18 mouse cellular contexts compared by ENCODE assay signal in the genomic region with DNA sequence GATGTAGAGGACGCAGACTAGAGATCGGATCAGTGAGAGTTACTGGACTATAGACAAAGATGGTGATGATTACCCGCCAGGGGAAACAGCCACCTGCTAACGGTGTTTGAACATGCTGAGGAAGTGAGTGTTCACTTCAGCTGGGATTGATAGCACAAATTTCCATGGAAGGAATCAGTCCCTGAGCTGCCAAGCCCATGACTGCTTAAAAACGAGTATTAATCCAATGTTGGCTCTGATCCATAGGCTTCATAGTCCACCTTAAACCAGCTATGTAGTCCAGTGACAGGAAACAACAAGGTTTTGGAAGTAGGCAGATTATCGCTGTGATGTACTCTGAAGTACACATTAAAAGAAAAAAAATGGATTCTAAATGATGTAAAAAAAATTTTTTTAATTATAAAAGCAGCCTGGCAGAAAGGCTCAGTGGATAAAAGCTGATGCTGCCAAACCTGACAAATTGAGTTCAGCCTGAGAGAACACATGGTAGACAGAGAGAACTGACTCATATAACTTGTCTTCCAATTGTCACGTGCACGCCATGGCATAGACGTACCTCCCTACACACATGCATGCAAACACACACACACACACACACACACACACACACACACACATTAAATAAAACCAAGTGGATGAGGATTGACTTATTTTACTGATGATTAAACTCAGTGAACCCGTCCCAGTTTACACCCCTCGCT. TPM values are rescaled to one million over a fixed set of nuclear protein-coding genes. Genes with fewer than 3 reads are reported as not detected.
A peak's percentile ranks its signal among the peaks of the same experiment; 100 is the strongest.
DNase-seq lines count a peak whose midpoint lies in the region; ATAC-seq lines count a peak whose summit lies in the region.
"Had no signal": no experiment of that assay in that cellular context is flagged by ENCODE, and none has a peak within 500 bp of the region (broad histone marks: within the 10 kb centered on the region; RNA-seq: fewer than 3 reads in every experiment).

No protein-coding gene starts in this region.

- no peak overlapping the region for H3K4me3 ChIP-seq in neural tube, embryonic 11.5 days (ENCODE audit: low read depth, low read length)
- no peak overlapping the region for H3K4me3 ChIP-seq in hindbrain, embryonic 14.5 days (replicated peaks; ENCODE audit: low read length)
- H3K4me3 ChIP-seq: embryonic facial prominence, embryonic 13.5 days; left cerebral cortex, adult 2 months had no signal

- no peak overlapping the region for H3K4me2 ChIP-seq in neural tube, embryonic 11.5 days (ENCODE audit: low read depth)
- no peak overlapping the region for H3K4me2 ChIP-seq in hindbrain, embryonic 14.5 days (replicated peaks)
- H3K4me2 ChIP-seq: embryonic facial prominence, embryonic 13.5 days had no signal

- peak overlapping the region; percentile 83 for H3K27ac ChIP-seq in neural tube, embryonic 11.5 days (ENCODE audit: low read depth, low read length)
- H3K27ac ChIP-seq in hindbrain, embryonic 14.5 days: peak overlapping the region; percentile 23
- H3K27ac ChIP-seq: embryonic facial prominence, embryonic 13.5 days; left cerebral cortex, adult 2 months had no signal

- H3K9ac ChIP-seq in neural tube, embryonic 11.5 days (ENCODE audit: low read length): no peak overlapping the region
- no peak overlapping the region for H3K9ac ChIP-seq in hindbrain, embryonic 14.5 days
- H3K9ac ChIP-seq: embryonic facial prominence, embryonic 13.5 days had no signal

- 76% methylated on average over 11 of the region's 11 CpGs for WGBS in neural tube, embryonic 11.5 days
- WGBS in hindbrain, embryonic 14.5 days: 58% methylated on average over 11 of the region's 11 CpGs

- peak; percentile 38 for DNase-seq in kidney, postnatal 14 days
- DNase-seq in kidney, postnatal 10 days: no peak
- no peak for DNase-seq in neural tube, embryonic 11.5 days (ENCODE audit: low spot score)
- DNase-seq in neural tube, embryonic 10.5 days (ENCODE audit: extremely low spot score, low spot score): no peak
- DNase-seq in hindbrain, embryonic 14.5 days (ENCODE audit: low spot score): no peak
- DNase-seq in skeletal muscle tissue, adult 2 months (ENCODE audit: low read depth, low spot score): peak; percentile 4
- no peak for DNase-seq in left cerebral cortex, adult 11 months (ENCODE audit: low spot score)
- DNase-seq in Muller cell, postnatal 12 days (ENCODE audit: inconsistent ontology term): no peak
- DNase-seq: adrenal gland, postnatal 25 days; cerebellum, postnatal 36 days; heart, adult 11 months; liver; lung, adult 2 months; thymus, postnatal 25 days had no signal

- H3K36me3 ChIP-seq in neural tube, embryonic 11.5 days (ENCODE audit: control insufficient read depth, insufficient read depth, low read length): no peaks in the 10 kb centered on the region
- H3K36me3 ChIP-seq in hindbrain, embryonic 14.5 days (replicated peaks; ENCODE audit: control insufficient read depth, insufficient read depth): no peaks in the 10 kb centered on the region
- H3K36me3 ChIP-seq: embryonic facial prominence, embryonic 13.5 days had no signal

- no peaks in the 10 kb centered on the region for H3K9me3 ChIP-seq in neural tube, embryonic 11.5 days (ENCODE audit: control insufficient read depth, low read length)
- H3K9me3 ChIP-seq in hindbrain, embryonic 14.5 days (ENCODE audit: control insufficient read depth, low read length): no peaks in the 10 kb centered on the region
- H3K9me3 ChIP-seq: embryonic facial prominence, embryonic 13.5 days had no signal

- H3K27me3 ChIP-seq in neural tube, embryonic 11.5 days (ENCODE audit: control insufficient read depth, insufficient read depth, low read length): no peaks in the 10 kb centered on the region
- no peaks in the 10 kb centered on the region for H3K27me3 ChIP-seq in hindbrain, embryonic 14.5 days (ENCODE audit: control insufficient read depth, insufficient read depth, low read length)
- H3K27me3 ChIP-seq: embryonic facial prominence, embryonic 13.5 days had no signal

- ATAC-seq in neural tube, embryonic 11.5 days (ENCODE audit: insufficient read depth, low FRiP score, low TSS enrichment): no peak
- no peak for ATAC-seq in hindbrain, embryonic 14.5 days (ENCODE audit: low FRiP score)
- ATAC-seq: CD4-positive, CD25-positive, alpha-beta regulatory T cell, adult 4 months had no signal

- H3K4me1 ChIP-seq in neural tube, embryonic 11.5 days (ENCODE audit: control insufficient read depth, insufficient read depth, low read length): peaks cover 14% of the 10 kb centered on the region; the same call in 1 of the 2 replicates
- H3K4me1 ChIP-seq in hindbrain, embryonic 14.5 days (replicated peaks; ENCODE audit: control insufficient read depth, insufficient read depth, low read length): no peaks in the 10 kb centered on the region

RNA-seq across cellular contexts. Expression of a gene that starts 14.7 kb away (rescaled TPM):
- 142 and 166 TPM in 2 replicates for polyA plus RNA-seq in neural tube, embryonic 11.5 days (2014; fragmentation: Nextera tagmentation; extraction: Ambion mirVana)
- polyA plus RNA-seq in hindbrain, embryonic 14.5 days (2014; fragmentation: Nextera tagmentation; extraction: Ambion mirVana): 287 and 318 TPM in 2 replicates
- polyA plus RNA-seq: CD4-positive, CD25-positive, alpha-beta regulatory T cell, adult 4 months; small intestine, adult 2 months had no signal

Comparison
In these comparisons a context has a peak if more than half of its experiments do, and no peak if none do; other contexts are left out.
1. DNase-seq: peak in kidney, postnatal 14 days (single experiment) and skeletal muscle tissue, adult 2 months (single experiment); none in kidney, postnatal 10 days (single experiment), neural tube, embryonic 11.5 days (single experiment), neural tube, embryonic 10.5 days (single experiment), hindbrain, embryonic 14.5 days (single experiment), left cerebral cortex, adult 11 months (single experiment) and Muller cell, postnatal 12 days (single experiment).